Mouse (Mus musculus): ENCODE results near the gene Ccdc97.

Ccdc97 gene

DNA sequence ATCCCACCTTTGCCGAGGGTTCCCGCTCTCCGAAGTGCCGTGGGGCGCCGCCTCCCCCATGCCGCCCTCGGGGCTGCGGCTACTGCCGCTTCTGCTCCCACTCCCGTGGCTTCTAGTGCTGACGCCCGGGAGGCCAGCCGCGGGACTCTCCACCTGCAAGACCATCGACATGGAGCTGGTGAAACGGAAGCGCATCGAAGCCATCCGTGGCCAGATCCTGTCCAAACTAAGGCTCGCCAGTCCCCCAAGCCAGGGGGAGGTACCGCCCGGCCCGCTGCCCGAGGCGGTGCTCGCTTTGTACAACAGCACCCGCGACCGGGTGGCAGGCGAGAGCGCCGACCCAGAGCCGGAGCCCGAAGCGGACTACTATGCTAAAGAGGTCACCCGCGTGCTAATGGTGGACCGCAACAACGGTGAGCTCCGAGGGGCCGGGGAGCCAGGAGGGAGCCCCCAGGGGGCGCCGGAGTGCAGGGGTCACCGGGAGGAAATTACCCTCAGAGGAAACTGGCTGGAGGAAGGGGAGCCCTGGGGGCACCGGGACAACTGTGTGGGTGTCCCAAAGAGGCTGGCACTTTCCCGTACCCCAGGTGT lies 31.0 kb downstream of the Ccdc97 start:
- DNase-seq = peak; percentile 79 to 83

DNA sequence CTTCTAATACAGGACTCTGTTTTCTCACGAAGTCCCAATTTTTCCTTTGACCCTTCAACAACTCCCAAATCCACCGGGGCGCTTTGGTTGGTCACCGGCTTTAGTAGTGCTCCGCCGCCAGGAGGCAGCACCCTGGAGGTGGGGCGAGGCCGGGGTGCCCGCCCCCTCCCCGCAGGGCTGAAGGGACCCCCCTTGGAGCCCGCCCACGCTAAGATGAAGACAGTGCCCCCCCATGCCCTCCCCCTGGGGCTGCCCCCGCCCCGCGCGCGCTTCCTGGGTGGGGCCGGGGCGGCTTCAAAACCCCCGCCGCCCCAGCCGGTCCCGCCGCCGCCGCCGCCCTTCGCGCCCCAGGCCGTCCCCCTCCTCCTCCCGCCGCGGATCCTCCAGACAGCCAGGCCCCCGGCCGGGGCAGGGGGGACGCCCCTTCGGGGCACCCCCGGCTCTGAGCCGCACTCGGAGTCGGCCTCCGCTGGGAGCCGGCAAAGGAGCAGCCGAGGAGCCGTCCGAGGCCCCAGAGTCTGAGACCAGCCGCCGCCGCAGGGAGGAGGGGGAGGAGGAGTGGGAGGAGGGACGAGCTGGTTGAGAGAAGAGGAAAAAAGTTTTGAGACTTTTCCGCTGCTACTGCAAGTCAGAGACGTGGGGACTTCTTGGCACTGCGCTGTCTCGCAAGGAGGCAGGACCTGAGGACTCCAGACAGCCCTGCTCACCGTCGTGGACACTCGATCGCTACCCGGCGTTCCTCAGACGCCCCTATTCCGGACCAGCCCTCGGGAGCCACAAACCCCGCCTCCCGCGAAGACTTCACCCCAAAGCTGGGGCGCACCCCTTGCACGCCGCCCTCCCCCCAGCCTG lies 32.0 kb downstream of the Ccdc97 start, which contains the start of gene Tgfb1:
Gene Tgfb1 (plus strand): TSS at position 323 of the 852 bp plus-strand sequence.
- DNase-seq = peak; percentile 89 to 91

DNA sequence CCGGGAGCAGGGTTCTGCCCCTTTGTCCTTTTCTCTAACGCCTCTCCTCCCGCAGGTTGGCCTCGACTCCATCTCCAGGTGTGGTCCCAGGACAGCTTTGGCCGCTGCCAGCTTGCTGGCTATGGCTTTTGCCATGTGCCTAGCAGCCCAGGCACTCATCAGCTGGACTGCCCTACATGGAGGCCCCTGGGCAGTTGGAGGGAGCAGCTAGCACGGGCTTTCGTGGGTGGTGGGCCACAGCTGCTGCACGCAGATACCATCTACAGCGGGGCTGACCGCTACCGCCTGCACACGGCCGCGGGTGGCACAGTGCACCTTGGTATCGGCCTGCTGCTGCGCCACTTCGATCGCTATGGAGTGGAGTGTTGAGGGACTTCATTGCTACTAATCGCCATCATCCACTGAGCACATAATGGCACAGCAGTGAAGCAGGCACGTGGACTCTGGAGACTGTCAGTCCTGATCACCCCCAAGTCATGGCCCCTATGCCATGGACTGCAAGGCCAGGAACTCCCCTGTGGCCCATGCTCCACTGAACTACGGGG lies 32.9 kb downstream of the Ccdc97 start:
- DNase-seq = no peak

DNA sequence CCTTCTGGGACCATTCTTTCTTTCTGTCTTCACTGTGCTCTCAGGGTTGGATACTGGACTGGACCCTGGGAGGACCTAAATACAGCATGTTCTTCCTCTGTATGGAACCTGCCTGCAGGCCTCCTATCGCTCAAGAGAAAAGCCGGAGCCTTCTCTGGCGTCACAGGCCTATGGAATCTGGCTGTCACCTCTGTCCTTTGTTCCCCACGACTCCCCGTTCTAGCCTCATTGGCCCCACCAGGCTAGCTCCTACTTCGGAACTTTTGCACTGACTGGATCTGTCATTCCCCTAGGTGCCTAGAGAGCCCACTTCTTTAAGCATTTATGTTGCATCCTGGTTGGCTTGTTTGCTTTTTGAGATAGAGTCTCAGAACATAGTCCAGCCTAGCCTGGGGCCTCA lies 34.2 kb downstream of the Ccdc97 start:
- no peak for DNase-seq

DNA sequence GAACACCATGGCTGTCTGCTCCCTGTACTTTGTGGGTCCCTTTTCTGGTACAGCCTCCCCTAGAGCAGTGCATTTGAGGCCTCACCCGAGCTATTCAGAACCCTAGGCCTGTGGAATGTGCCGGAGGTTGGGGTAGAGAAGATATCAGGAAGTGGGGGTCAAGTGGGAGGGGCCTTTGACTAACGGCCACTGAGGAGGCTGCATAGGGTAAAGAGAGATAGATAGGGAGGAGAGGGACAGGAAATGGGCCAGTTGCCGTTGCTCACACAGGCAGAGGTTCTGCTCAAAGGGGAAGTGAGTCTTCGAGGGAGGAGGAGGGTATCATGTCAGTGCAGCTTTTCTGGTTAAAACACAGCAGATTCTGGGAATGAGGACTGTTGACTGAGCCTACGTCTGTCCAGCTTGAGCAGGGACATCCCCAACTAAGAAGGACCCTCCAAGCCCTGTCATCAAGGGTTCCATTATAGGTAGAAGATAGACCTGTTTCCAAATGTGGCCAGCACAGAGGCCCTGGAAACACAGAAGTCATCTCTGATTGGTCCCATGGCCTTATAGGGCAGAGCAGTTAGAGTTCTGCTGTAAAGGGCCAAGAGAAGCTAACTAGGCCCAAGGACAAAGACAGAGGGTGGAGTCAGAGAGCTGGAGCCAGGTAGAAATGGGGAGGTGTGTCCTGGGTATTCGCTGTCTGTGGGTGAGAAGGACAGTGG lies 35.3 kb downstream of the Ccdc97 start:
- DNase-seq = peak; percentile 44 to 55

DNA sequence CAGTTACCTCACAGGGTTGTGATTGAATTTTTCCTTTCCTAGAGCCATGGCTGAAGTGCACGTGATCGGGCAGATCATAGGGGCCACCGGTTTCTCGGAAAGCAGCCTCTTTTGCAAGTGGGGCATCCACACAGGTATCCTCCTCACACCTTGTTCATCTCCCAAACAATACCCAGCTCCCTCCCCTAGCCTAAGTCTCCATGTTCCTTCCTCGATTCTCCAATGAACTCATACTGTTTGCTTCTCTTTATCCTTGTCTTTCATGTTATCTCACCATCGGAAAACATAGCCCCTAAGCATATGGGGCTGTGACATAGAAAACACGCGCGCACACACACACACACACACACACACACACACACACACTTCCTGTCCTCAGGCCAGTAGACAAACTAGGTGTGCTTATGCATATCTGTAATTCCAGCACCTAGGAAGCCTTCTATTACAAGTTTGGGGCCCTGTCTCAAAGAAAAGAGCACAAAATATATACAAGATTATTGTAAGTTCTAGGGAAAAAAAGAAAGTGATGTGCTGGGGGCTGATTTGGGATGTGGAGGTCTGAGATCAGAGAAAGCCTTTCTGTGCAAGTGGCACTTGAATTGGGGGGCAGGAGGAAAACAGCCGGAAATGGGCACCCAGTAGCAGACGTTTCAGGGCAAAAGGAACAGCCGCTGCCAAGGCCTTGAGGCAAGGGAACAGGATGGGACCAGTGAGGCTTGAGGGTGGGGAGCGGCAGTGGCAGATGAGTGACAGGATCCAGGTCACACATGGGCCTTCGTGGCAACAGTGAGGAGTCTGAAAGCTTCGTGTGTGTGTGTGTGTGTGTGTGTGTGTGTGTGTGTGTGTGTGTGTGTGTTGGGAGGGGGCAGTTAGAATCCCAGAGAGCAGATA lies 37.3 kb downstream of the Ccdc97 start:
- no peak for DNase-seq

DNA sequence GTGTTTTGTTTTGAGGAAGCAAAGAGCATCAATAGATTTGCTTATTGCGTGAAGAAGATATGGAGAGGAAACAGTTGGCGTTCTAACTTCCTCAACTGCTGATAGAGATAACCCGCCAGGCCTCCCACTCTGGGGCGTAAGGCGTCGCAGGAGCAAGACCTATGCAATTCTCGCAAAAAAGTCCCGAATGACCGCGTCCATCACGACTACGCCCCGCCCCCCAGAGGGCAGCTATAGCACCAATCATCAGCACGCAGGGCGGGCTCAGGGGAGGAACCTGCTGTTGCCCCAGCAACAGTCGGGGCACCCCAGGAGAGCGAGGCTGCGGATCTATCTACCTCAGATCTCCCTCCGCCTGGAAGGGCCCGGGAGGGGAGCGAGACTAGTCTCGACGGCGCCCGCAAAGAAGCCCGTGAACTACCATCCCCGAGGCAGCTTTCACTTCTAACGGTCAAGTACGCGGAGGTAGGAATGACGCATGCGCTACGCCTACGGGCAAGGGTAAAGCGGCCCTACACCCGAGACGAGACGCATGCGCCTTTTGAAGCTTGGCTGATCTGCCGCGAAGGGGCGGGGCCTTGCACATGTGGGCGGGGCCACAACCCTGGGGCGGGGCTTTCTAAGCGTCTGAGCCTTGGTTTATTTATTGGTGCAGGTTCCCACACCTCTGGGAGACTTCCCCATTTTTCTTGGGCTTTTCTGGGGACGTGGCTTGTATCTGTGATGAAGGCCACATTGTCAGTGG lies 38.2 kb downstream of the Ccdc97 start, which contains the start of gene B9d2:
Gene B9d2 (plus strand): TSS at position 267 of the 745 bp plus-strand sequence.
- peak; percentile 96 to 98 for DNase-seq

DNA sequence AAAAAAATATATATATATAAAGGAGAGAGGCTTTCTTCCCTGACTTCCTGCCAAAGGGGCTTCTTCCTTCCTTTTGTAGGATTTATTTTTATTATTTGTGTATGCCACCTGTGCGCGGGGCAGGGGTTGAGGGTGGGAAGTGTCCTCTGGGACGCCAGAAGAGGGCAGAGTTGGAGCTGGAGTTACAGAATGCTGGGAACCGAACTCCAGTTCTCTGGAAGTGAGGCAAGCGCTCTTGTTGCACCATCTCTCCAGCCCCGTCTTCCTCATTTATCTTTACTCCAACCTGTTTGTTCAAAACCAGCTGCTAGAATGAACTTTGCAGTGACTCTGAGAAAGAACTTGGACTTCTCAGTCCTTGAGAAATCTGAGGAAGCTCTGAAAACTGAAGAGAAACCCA lies 38.9 kb downstream of the Ccdc97 start:
- peak; percentile 39 to 53 for DNase-seq

DNA sequence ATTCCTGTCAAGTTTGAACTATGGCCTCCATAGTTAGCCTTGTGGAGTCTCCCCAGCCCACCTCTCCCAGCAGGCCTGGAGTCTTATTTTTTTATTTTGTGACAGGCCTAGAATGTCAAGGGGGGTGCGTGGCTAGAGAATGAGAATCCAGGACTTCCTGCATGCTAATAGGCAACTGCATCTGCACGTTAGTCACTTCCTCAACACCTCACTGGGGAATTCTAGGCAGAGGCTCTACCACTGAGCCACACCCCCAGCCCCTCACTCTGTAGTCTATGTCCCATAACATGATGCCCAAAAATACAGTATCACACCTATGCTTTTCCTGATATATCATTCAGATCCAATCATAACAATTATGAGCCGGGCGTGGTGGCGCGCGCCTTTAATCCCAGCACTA lies 41.9 kb downstream of the Ccdc97 start:
- no peak for DNase-seq

DNA sequence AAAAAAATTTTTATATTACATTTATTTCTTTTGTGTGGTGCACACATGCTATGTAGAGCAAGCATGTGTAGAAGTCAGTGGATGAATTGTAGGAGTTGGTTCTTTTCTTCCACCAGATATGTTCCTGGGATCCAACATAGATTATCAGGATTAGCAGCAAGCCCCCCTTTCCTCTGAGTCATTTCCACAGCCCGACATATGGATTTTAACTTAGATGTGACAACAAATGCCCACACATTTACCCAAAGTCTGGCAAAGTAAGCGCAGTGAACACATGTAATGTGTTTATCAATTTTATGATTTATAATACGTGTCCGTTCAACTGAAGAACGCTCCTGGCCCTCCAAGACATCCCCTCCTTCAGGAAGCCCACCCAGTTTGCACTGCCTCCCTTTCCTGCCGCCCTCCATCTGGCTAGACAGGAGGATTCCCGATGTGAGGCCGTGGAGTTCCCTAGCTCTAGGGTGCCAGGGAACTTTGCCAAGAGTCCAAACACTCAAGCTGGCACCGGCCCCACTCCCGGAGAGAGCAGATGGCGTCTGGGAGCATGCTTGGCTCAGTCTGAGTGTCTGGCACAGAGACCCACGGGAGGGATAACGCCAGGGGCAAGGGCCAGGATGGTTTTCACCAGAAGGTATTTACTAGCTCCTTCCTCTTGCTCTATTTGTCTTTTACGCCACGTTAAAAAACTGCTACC lies 42.7 kb downstream of the Ccdc97 start:
- peak; percentile 87 to 92 for DNase-seq

DNA sequence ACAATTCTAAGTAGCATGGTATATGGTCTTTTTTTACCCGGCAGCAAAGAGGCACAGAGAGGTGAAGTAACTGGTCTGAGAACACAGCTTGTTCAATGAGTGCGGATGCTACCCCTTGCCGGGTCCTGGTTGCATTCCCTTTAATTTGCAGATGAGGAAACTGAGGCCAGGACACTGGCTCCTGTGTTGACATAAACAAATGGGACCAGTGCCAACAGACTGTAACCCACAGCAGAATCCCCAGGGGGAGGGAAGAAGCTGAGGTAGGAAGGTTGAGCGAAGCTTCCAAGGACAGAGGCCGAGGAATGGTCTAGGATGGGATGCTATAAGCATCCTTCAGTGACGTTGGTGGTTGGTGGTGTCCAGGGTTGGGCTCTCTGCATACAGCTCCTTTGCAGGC lies 43.5 kb downstream of the Ccdc97 start:
- no peak for DNase-seq

DNA sequence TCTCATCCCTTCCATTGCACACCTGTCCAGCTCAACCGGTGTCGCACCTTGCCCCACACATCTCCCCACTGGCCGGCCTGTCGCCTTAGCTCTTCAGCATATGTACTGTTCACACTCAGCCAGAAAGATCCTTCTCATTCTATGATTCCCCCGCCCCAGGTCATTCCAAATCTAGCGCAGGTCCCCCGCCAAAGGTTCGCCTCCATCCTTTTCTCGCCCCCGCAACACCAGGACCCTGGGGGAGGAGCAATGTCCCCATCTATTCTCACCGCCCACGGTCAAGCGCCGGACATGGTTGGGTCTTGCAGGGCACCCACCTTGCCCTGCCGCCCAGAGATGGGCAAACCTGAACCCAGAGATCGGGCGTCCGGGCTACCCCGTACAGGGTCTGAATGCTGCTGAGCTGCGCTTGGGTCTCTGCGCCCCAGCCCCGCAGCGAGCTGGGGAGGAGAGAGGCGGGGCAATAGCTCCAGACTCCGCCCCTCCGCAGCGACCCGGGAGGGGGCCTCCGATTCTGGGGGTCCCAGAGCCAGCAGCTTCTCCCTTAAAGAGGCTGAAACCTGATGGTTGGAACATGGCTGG lies 44.1 kb downstream of the Ccdc97 start, which contains the start of gene Tmem91:
Gene Tmem91 (minus strand): TSS at position 448 of the 582 bp plus-strand sequence.
- no peak for DNase-seq

DNA sequence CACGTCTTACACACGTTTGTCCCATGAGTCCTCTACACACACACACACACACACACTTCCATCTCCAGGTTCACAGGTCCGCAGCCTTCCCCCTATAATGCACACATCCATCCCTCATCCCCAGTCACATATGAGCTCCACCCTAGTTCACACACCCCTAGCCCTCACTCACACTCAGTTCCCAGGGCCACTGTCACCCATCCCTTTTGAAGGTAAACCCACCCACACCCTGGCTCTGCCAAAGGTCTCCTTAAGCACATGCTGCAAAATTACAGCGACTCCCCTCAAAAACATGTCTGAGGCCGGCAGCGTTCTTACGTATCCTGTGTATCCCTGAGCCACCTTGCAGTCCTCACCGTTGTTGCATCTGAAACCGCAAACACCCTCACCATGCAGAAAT lies 44.6 kb downstream of the Ccdc97 start:
- DNase-seq = no peak

DNA sequence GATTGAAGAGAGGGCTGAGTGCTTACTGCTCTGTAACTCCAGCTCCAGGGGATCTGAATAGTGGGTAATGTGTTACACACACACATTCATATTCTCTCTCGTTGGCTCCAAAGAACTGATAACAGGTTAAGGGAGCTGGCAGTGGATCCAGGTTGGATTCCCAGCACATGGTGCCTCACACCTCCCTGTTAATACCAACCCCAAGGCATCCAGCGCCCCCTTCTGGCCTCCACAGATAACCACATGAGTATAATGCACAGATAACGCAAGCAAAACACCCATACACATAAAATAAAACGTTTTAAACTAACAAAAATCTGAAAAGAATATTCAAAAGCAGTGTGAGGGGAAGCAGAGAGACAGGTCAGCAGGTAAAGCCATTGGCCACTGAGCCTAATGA lies 46.4 kb downstream of the Ccdc97 start:
- no peak for DNase-seq

DNA sequence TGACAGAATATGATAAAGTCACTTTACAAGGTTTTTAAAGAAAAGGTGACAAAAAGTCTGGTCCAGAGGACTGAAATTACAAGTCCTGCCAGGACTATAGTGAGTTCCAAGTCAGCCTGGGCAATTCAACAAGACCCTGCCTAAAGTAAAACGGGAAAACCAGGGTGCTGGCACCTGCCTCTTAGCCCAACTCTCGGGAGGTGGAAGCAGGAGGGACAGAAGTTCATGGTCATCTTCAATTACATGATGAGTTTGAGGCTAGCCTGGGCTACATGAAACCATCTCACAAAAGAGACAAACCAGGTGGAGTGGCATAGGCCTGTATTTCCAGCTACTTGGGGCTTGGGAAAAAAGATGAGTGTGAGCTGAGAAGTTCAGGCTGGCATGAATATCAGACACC lies 47.2 kb downstream of the Ccdc97 start:
- DNase-seq = no peak

DNA sequence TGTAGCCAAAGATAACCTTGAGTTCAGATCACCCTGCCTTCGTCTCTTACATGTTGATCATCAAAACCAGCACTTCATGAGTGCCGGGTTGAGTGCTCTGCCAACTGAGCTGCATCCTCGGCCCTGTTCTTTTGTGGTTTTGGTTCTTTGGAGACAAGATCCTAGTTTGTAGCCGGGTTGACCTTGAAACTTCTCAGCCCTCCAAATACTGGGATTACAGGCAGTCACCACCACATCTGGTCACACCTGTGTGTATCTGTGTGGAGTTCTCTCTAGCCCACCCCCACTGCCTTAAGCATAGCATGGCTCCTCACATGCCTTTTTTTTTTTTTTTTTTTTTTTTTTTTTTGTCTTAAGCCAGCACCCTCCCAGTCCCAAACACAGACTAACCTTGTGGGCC lies 48.8 kb downstream of the Ccdc97 start:
- no peak for DNase-seq

DNA sequence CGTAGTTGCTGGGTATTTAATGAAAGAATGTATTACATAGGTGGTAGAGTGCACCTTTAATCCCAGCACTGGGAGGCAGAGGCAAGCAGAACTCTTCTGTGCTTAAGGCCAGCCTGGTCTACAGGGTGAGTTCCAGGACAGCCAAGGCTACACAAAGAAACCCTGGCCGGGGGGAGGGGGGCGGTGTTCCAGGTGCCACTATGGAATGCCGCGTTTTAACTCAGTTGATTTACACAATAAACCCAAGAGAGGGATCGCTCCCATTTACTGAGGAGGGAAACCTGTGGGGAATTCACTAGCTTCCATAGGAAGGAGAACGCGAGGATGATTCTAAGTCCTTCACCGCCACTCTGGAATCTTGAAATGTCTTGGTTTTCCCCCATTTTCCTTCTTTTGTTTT lies 49.3 kb downstream of the Ccdc97 start:
- DNase-seq = no peak

DNA sequence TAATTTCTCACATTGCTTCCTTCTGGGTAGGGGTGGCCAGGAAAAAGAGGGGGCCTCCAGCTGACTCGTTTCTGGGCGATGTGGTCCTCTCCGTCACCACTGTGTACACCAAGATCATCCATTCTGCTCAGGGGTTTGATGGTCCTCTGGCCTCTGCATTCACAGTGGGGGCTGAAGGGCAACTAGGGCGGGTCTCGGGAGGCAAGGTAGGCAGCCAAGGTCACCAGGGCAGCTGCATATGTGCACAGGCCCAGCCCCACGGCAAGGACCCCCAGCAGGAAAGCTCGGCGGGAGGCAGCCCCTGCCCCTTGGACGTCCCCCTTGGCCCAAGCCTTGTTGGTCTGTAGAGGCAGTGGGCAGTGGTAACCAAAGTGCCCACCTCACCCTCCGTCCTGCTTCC lies 49.7 kb downstream of the Ccdc97 start:
- DNase-seq = no peak

DNA sequence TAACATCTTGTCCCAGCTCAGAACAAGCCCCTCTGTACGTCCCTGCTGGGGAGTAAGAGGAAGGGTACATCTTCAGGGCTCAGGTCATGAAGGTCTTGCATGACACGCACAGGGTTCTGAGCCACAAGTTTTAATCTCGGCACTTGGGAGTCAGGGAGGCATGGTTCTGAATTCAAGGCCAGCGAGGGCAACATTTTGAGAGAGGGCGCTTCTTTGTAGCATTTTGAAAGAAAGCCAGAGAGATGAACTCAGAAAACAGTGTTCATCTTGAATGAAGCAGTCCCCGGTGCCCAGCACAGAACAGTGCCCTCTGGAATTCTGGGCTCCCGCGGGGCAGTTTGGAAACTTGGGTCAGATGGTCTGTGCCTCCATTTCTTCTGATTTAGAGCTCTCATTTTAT lies 52.5 kb downstream of the Ccdc97 start:
- no peak for DNase-seq

All from lung, postnatal 4 days (tissue).